Mouse (Mus musculus) embryo, embryonic 10.5 days (tissue): ENCODE results near the gene 9930022D16Rik.

ENCODE experiments used
- DNase-seq: peaks from one replicate; pipeline ENCODE4 v3.0.0-alpha.2; 2015; ENCODE audit warnings: low spot score

The 9930022D16Rik gene

GRCm38 (mm10) chr11:109413617-109414016 lies at the start of gene 9930022D16Rik:
Gene 9930022D16Rik (plus strand): TSS chr11:109413917.
- no peak for DNase-seq

- no peak for DNase-seq
Observed at GRCm38 (mm10) chr11:109364337-109364736, 49.4 kb upstream of the 9930022D16Rik start.

GRCm38 (mm10) chr11:109364881-109365280 lies 48.8 kb upstream of the 9930022D16Rik start:
- no peak for DNase-seq

GRCm38 (mm10) chr11:109365818-109366217 lies 47.9 kb upstream of the 9930022D16Rik start:
- DNase-seq: no peak

GRCm38 (mm10) chr11:109366802-109367579 lies 46.7 kb upstream of the 9930022D16Rik start:
- DNase-seq: no peak

- no peak for DNase-seq
Observed at GRCm38 (mm10) chr11:109369026-109369637, 44.6 kb upstream of the 9930022D16Rik start.

GRCm38 (mm10) chr11:109375412-109375811 lies 38.3 kb upstream of the 9930022D16Rik start:
- DNase-seq: no peak

- DNase-seq: peak; percentile 22
Observed at GRCm38 (mm10) chr11:109376484-109377143, 37.1 kb upstream of the 9930022D16Rik start.

- DNase-seq: no peak
Observed at GRCm38 (mm10) chr11:109377477-109377876, 36.2 kb upstream of the 9930022D16Rik start.

GRCm38 (mm10) chr11:109378051-109378450 lies 35.7 kb upstream of the 9930022D16Rik start:
- DNase-seq: no peak

- no peak for DNase-seq
Observed at GRCm38 (mm10) chr11:109380662-109381061, 33.1 kb upstream of the 9930022D16Rik start.

GRCm38 (mm10) chr11:109385296-109385695 lies 28.4 kb upstream of the 9930022D16Rik start:
- no peak for DNase-seq

- DNase-seq: no peak
Observed at GRCm38 (mm10) chr11:109389046-109389445, 24.7 kb upstream of the 9930022D16Rik start.

GRCm38 (mm10) chr11:109391200-109391599 lies 22.5 kb upstream of the 9930022D16Rik start:
- DNase-seq: no peak

GRCm38 (mm10) chr11:109391760-109392159 lies 22.0 kb upstream of the 9930022D16Rik start:
- DNase-seq: peak; percentile 33

- DNase-seq: no peak
Observed at GRCm38 (mm10) chr11:109392601-109393000, 21.1 kb upstream of the 9930022D16Rik start.

- DNase-seq: no peak
Observed at GRCm38 (mm10) chr11:109394758-109395157, 19.0 kb upstream of the 9930022D16Rik start.

- no peak for DNase-seq
Observed at GRCm38 (mm10) chr11:109395291-109395690, 18.4 kb upstream of the 9930022D16Rik start.

GRCm38 (mm10) chr11:109406431-109406830 lies 7.3 kb upstream of the 9930022D16Rik start:
- DNase-seq: no peak

- DNase-seq: no peak
Observed at GRCm38 (mm10) chr11:109410197-109410980, 3.3 kb upstream of the 9930022D16Rik start.

- no peak for DNase-seq
Observed at GRCm38 (mm10) chr11:109414802-109415201, 1.1 kb downstream of the 9930022D16Rik start.
